Mouse (Mus musculus): ENCODE results near the gene Atp13a1. TPM values are rescaled to one million over a fixed set of nuclear protein-coding genes. Genes with fewer than 3 reads are reported as not detected.

The Atp13a1 gene
- polyA plus RNA-seq (2017; shearing (Covaris generic)): 109 TPM

DNA sequence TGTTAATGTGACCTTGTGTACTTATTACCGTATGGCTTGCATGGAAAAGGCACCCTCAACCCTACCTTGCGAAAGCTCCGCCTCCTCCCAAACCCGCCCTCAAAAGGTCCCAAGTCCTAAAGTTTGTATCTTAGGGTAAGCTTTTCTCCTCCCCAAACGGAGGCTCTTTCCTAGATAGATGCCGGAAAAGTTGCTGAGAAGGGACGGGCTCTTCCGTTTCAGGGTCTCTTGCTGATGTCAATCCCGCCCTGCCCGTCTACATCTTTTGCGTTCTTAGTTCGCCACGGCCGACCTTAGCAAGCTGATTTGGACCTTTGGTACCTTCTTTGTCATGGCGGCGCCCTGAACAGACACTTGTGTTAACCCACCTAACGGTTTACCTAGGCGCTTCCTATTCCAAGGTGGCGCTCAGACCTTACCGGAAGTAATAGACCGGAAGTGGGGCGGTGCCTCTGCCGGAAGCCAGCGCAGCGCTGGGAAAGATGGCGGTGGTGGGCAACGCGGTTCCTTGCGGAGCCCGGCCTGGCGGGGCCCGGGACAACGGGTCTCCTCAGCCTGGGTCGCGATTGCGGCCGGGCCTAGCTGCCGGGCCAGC is at the start of gene Atp13a1, which contains the start of gene Zfp866:
Gene Atp13a1 (plus strand): TSS at position 391 of the 595 bp plus-strand sequence.
Gene Zfp866 (minus strand): TSS at position 406 of the 595 bp plus-strand sequence.

DNA sequence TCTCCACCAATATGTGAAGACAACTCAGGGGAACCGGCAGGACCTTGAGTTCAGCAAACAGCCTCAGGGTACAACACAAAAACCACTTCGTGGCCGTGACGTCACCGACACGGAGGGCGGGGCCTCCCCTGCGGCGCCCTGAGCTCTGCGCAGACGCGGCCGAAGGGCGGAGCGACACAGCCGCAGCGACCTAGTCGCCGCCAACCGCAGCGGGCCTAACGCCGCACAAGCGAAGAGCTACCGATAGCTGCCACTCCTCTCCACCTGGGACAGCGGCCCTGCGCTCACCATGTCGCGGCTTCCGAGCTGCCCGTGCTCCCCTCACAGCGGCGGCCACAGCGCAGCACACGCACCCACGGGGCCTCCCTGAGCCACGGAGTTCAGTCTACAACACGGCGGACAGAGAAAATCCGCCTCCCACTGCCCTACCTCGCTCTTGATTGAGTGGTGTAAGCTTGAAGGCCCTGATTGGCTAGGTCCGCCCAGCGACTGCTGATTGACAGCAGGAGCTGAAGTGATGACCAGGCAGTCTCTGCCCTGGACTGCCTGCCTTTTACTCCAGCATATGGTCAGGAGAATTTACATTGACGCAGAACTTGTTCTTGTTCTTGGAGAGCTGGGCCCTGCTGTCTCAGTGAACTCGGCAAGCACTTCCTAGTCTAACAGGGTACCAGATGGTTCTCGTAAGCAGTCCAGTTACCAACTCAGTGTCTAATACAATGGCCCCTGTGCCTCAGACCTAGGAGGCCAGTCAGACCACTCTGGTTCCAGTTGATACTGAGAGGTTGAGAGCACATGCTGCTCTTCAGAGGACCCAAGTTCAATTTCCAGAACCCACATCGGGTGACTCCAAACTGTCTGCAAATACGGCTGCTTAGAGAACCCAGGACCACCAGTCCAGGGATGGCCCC is 41.2 kb upstream of the Atp13a1 start, which contains the start of gene Zfp963:
Gene Zfp963 (minus strand): TSS at position 427 of the 911 bp plus-strand sequence.

DNA sequence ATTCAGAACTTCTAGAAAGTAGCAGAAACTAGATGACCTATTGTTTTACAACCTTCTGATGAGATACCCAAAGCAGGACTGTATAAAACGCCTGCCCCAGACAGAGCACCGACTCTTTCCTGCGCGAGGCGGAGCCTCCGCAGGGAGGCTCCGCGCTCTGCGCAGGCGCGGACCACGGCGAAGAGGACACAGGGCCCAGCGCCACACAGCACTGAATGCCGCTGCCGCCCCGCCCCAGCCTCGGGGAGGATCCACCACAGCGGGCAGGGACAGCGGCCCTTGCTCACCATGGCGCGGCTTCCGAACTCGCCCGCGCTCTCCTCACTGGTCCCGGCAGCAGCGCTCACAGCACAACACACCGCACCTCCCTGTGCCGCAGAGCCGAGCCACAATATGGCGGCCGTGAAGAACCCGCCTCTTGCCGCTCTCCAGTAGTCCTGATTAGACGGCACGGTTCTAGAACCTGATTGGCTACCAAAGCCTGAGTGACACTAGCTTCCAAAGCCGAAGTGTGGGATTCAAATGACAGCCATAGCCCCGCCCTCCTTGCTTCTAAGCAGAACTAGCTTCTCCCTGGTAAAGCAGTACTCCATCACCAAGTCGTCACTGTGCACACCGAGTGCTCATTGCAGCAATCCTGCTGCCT is 16.3 kb upstream of the Atp13a1 start, which contains the start of gene Gm20422:
Gene Gm20422 (minus strand): TSS at position 384 of the 646 bp plus-strand sequence.

DNA sequence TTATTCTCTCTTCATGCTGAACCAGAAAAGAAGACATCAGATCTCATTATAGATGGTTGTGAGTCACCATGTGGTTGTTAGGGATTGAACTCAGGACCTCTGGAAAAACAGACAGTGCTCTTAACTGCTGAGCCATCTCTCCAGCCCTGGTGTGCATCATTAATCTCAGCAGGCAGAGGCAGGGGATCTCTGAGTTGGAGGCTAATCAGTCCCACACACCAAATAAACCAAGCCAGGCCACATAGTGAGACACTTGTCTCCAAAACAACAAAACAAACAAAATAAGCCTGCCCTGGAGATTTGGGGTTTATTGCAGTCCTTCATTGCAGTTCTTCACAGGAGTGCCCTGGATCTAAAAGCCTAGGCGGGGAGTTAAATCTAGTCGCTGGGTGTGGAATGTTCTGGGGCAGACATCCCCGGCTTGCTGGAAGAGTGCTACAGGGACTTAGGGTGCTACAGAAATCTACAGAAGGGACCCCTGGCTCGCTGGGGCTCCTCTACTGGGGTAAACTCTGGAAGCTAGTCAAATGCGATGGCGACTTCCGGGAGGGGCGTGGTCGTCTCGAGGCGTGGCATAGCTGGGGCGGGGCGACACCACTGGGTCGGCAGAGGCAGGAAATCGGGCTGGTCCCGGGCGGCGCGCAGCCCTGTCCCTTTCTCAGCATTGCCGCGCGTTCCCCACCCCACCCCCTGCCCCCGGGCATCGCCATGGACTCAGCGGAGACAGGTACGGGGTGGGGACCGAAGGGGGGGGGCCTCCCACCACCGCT is 17.3 kb downstream of the Atp13a1 start, which contains the start of gene Gmip:
Gene Gmip (plus strand): TSS at position 586 of the 770 bp plus-strand sequence.

DNA sequence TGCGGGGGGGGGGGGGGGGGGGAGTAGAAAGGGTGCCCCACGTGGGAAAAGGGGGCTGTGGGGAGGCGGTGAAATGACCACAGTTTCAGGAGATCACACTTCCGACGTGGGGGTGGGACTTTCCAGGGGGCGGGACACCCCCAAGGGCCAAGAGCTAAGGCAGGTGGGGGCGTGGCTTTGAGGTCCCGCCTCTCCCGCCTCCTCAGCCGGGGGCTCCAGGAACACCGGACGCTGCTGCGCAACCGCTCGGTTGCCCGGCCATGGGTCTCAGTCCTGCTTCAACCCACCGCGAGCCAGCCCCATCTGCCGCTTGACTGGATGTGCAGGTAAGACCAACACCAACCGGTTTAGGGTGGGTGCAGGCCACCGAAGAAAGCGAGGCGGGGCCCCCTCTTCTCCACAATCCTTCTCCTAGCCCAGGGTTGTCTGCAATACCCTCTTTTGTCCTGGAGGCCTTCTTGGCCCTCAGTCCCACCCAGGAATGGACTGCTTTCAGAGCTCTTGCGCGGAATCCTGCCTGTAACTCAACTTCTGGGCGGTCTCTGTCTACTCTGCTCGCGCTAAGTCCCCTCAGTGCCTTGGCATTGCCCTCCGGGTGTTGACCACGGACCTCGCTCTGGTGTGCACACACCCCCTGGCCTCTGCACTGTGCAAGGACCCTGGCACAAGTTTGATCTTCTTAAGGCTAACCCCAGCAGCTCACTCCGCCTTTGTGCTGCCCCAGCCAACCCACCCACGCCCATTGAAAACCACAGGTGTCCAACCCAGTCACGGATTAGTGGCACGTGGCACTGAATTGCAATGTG is 31.6 kb downstream of the Atp13a1 start, which contains the start of gene Lpar2:
Gene Lpar2 (plus strand): TSS at position 44 of the 806 bp plus-strand sequence.

DNA sequence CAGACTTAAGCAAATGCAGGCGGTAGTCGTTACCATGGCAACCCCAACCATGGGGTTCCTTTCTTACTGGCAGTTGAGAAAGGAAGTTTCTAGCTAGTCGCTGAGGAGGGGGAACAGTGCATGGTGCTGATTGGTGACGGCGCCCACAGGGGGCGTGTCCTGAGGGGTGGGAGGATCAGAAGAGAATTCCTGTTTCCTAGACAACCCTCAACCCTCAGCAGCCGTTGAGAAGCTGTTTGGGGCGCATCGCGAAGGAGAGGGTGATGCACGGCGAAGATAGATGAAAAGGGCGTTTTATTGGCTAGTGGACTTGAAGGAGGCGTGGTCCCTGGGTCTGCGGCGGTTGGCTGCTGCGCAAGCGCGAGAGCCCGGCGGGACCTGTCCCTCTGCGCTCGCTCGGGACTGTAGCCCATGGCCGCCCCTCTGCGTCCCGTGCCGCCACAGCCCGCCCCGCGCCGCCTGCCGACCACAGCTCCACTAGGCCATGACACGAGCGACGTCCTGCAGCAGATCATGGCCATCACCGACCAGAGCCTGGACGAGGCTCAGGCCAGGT is 41.4 kb downstream of the Atp13a1 start, which contains the start of gene Pbx4:
Gene Pbx4 (plus strand): TSS at position 194 of the 556 bp plus-strand sequence.

Other genes starting within 250 kb of the Atp13a1 start
- 47.5 TPM for gene Zfp868, start 165.6 kb upstream of the Atp13a1 start, polyA plus RNA-seq (2017; shearing (Covaris generic))
- 0.16 TPM for gene Zfp964, start 136.7 kb upstream of the Atp13a1 start, polyA plus RNA-seq (2017; shearing (Covaris generic))
- 104 TPM for gene Zfp869, start 80.4 kb upstream of the Atp13a1 start, polyA plus RNA-seq (2017; shearing (Covaris generic))
- gene Zfp963, start 41.2 kb upstream of the Atp13a1 start, polyA plus RNA-seq (2017; shearing (Covaris generic)): 7.9 TPM
- 1.2 TPM for gene Gm20422, start 16.3 kb upstream of the Atp13a1 start, polyA plus RNA-seq (2017; shearing (Covaris generic))
- gene Zfp866, start within 50 bp of the Atp13a1 start, polyA plus RNA-seq (2017; shearing (Covaris generic)): 30.1 TPM
- 168 TPM for gene Gmip, start 17.5 kb downstream of the Atp13a1 start, polyA plus RNA-seq (2017; shearing (Covaris generic))
- gene Lpar2, start 31.3 kb downstream of the Atp13a1 start, polyA plus RNA-seq (2017; shearing (Covaris generic)): 0.06 TPM
- gene Pbx4, start 41.3 kb downstream of the Atp13a1 start, polyA plus RNA-seq (2017; shearing (Covaris generic)): 7.5 TPM
- not detected for gene Cilp2, start 96.5 kb downstream of the Atp13a1 start, polyA plus RNA-seq (2017; shearing (Covaris generic))
- 1.3 TPM for gene Tssk6, start 111.0 kb downstream of the Atp13a1 start, polyA plus RNA-seq (2017; shearing (Covaris generic))
- 80.1 TPM for gene Ndufa13, start 111.4 kb downstream of the Atp13a1 start, polyA plus RNA-seq (2017; shearing (Covaris generic))
- gene Yjefn3, start 111.5 kb downstream of the Atp13a1 start, polyA plus RNA-seq (2017; shearing (Covaris generic)): 1.7 TPM
- gene Gatad2a, start 205.2 kb downstream of the Atp13a1 start, polyA plus RNA-seq (2017; shearing (Covaris generic)): 116 TPM